Mouse (Mus musculus) urinary bladder, postnatal 25 days (tissue): ENCODE measurements around the gene Camk1.
A peak's percentile ranks its signal among the peaks of the same experiment; 100 is the strongest.
"Not testable (repeated sequence)": the region's sequence is repeated elsewhere in the genome, so short reads cannot be mapped to it uniquely, and the experiment has no call there.

ENCODE experiments used
- DNase-seq: peaks from one replicate; pipeline ENCODE4 v3.0.0; 2022; ENCODE audit warnings: low spot score

Camk1 gene

DNA sequence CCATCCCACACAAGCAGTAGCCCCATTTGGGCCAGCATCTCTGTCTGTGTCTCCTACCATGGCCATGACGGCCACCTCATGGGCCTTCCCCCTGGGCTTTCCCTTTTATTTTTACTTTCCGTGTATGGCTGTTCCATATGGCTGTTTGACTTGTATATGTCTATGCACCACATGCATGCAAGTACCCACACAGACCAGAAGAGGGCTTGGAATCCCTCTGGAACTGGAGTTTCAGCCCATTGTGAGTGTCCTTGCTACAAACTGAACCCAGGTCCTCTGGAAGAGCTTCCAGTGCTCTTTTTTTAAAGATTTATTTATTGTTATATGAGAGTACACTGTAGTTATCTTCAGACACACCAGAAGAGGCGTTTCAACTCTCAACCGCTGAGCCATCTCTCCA is 17.7 kb upstream of the Camk1 start:
- no peak for DNase-seq

DNA sequence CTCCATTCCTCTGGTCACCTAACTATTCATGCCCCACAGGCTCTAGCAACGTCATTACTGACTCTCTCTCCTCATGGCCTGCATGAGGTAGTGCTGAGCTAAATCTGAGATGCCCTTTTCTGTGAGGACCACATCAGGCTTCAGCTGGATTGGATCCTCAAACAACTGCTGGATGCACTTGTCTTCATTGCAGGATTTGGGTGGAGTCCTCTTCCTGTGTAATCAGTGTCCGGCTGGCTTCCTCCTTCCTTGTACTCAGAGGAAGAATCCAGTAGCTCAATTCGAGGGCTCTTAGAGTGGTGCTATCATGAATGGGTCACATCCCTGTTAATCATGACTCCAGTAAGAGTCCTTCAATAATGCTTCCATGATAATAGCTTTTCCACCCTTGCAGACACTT is 9.9 kb upstream of the Camk1 start:
- DNase-seq: no peak

DNA sequence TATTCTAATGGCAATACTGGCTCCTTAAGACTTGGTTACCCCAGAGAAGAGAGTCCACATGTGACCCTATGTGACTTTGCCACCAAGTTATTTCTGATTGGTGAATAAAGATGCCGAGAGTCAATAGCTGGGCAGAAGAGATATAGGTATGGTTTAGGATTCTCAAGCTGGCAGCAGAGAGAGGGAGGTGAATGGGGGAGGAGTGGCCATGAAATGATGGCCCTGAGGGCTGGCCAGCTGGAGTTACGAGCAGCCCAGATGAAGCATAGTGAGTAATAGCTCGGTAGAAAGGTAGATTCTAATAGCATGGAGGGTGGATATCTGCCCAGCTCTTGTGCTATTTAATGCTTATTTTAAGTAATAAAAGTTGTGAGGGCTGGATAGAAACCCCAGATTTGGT is 9.0 kb upstream of the Camk1 start:
- no peak for DNase-seq

DNA sequence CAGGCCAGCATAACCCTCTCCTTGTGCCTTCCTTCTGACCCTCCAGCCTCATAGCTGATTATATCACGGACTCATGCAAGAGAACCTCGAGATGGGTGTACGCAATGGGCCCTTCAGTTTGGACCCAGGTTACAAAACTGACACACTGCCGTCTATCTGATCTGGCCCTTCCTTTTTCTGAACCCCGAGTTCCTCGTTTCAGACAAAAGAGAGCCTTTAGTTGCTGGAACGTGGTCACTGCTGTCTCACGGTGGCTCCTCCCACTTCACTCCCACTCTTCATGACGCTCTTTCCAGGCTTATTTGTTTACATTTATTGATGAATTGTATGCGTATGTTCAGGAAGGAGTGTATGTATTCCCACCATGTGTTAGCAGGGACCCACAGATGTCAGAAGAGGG is 7.9 kb upstream of the Camk1 start:
- DNase-seq: no peak

DNA sequence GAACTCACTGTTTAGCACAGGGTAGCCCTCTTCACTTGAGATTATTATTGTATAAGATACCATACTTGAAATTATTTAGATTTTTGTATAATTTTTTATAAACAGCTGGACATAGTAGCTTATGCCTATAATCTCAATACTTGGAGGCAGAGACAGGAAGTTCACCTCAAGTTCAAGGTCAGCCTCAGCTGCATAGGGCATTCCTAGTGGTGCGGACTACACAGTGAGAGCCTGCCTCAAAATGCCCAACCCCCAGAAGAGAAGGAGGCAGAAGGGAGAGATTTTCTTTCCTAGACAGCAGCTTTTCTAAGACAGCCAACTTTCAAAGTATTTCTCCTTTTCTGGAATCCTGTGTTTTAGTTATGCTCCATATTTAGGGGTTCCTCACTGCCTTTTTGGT is 7.4 kb upstream of the Camk1 start:
- no peak for DNase-seq

DNA sequence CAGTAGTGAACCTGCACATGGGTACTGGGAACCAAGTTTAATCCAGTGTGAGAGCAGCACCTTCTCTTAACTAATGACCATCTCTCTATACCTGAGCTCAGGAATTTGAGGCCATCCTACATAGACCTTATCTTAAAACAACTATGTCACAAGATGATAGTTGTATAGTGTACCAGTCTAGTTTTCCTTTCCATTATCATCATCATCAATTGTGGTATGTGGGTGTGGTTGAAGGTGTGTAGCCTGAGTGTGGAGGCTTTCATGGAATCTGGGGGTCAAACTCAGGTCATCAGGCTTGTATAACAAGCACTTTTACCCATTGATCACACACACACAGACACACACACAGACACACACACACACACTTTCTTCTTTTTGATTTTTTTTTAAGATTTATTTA is 6.8 kb upstream of the Camk1 start:
- DNase-seq: no peak

DNA sequence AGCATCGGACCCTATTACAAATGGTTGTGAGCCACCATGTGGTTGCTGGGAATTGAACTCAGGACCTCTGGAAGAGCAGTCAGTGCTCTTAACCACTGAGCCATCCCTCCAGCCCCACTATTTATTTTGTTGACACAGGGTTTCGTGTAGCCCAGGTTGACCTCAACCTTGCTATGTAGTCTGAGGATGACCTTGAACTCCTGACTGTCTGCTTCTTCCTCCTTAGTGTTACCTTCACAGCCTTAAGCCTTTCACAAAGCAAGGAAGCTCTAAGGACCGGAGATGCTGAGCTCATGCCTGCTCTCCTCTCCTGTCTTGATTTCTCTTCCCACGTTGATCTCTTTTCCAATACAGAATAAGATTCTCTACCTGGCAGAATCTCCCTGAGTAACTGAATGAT is 3.1 kb upstream of the Camk1 start:
- no peak for DNase-seq

DNA sequence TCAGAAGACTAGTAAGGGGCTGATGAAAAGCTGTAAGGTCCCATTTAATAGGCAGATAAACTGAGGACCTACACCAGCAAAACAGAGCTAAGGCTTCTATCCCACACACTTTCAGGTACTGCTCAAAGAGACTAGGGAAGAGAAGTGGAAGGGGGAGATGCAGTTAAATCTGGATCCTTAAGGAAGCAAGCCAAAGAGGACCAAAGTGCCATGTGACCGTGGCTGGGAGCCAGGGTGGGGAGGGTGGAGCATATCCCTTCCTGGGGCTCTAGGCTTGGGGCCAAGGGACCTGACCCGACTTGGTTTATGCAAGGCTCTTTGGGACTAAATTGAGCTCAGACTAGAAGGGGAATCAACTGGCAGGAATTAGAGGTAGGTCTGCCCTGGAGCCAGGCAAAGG is 537 bp upstream of the Camk1 start:
- DNase-seq: peak; percentile 50

DNA sequence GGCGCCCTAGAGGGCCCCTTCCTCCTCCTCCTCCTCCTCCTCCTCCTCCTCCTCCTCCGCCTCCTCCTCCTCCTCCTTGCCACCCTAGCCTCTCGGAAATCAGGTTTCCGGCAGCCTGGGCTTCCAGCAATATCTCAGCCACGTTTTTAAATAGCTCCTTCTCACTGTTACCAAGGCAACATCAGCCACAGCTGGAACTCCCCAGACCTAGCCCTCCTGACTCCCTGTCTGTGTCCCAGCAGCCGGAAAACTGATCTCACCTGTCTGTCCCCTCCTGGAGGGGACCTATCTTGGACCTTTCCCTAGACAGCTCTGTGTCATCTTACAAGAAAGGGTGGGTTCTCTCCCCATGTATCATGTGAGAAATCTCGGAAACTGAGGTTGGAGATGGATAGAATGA is 1.5 kb downstream of the Camk1 start:
- no peak for DNase-seq

DNA sequence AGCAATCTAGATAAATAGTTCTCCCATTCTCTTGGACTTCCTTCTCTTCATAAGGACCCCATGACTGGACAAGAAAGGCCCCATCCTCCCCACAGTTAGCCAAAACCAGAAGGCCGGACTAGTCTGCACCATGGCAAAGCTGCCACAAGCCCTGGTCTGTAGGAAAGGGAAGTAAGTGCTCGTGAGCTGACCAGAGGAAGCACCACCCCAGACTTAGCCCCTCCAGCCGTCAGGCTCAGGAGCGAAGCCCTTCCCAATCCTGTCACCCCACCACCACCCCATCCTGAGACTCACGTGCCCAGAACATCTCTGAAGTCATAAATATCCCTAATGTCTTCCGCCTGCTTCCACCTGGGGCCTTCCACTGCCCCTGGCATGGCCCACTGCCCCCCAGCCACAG is 2.2 kb downstream of the Camk1 start:
- no peak for DNase-seq

DNA sequence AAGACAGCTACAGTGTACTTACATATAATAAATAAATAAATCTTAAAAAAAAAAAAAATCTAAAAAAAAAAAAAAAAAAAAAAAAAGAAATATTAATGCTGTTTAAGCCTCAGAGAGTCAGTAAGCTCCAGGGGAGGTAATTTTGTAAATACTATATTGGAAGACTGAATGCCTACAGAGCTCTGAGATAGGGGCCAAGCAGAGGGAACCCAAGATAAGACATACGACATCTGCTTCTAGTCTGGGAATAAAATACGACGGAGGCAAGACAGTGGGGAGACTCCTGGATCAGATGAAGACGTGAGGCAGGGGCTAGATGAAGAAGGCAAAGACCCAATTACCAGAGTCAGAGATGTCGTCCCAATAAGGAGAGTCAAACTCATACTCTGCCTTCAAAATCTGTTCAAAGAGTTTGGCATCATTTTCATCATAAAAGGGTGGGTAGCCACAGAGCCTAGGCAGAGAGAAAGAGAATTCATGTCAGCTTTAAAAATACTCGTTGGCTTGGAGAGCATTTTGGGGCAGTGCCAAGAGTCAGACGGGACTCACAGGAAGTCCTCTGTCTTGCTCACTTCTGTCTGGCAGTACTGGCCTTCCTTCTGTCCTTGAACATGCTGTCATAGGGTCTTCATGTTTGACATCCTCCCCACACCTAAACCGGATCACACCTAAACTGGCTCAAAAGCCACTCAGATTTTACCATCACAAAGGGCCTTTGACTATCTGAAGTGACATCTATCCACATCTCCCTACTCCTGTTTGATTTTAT is 6.7 kb downstream of the Camk1 start:
- no peak for DNase-seq

DNA sequence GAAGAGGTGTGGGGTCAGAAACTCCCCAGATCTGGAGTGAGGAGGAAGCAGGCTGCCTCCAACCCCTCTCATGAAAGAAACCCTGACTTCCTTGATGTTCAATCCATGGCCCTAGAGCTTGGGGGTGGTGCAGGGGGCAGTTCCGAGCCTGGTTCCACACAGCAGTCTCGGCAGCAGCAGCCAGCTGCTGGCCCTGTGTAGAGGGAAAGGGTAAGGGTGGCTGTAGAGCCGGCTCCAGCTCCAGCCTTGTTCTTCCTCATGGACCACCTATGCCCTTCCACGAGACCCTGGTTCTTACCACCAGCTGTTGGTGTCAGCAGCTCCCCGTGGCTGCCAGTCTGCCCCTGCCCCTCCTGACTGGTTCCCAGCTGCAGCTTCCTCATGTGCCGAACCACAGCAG is 9.6 kb downstream of the Camk1 start:
- DNase-seq: no peak

DNA sequence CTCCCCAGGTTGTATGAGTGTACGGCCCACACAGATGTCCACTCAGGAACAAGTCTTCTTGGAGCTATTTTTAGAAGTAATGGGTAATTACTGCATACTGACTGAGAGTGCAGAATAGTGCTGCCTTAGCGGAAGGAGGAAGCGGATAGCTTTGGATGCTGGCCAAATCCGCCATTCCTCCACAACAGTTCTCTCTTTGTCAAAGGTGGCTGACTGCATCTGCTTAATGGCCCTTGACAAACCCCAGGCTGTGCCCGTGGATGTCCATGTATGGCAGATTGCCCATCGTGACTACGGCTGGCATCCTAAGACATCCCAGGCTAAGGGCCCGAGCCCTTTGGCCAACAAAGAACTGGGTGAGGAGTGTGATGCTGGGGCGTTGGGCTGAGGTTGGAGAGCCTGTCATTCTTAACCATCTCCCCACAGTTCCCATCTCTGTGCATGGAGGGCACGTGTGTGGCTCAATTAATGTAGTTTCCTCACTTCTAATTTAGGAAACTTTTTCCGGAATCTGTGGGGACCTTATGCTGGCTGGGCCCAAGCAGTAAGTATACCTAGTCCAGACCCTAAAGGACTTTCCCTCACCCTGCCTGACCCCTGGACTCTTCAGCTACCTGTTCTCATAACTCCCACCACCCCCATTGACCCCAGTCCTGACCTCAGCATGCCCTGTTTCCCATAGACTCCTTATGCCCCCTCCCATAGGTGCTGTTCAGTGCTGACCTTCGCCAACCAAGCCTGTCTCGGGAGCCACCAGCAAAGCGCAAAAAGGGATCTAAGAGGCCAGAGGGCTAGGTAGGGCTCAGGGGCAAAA is 10.4 kb downstream of the Camk1 start:
- DNase-seq: no peak

DNA sequence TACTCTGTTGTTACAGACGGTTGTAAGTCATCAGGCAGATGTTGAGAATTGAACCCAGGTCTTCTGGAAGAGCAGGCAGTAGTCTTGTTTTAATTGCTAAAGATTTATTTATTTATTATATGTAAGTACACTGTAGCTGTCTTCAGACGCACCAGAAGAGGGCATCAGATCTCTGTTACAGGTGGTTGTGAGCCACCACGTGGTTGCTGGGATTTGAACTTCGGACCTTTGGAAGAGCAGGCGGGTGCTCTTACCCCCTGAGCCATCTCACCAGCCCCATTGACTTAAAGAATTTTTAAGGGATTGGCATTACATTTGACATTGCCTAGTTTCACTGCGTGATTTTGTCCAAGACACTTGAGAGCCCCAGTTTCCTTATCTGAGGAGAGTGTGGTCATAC is 11.1 kb downstream of the Camk1 start:
- not testable (repeated sequence) for DNase-seq

DNA sequence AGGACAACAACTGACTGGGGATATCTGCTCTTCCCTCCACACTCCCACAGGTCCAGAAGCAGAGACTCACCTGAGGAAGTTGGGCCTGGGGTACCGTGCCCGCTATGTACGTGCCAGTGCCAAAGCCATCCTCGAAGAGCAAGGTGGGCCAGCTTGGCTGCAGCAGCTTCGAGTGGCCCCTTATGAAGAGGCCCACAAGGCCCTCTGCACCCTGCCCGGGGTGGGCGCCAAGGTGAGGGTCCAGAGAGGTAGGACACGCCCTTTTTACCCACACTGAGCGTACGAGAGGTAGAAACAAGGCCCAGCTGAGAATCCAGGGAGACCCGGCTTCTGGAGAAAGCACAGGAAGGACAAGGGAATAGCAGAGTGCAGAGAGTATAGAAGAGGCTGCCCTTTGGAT is 12.1 kb downstream of the Camk1 start:
- DNase-seq: no peak

DNA sequence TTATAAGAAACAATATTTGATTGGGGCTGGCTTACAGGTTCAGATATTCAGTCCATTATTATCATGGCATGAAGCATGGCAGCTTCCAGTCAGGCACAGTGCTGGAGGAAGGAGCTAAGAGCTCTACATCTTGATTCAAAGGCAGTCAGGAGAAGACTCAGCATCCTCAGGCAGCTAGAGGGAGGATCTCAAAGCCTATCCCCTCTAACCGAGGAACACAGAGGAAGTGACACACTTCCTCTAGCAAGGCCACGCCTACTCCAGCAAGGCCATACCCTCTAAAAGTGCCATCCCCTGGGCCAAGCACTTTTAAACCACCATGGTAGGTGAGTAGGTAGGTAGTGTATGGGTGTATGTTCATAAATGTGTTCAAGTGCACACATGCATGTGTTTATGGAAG is 13.2 kb downstream of the Camk1 start:
- no peak for DNase-seq

DNA sequence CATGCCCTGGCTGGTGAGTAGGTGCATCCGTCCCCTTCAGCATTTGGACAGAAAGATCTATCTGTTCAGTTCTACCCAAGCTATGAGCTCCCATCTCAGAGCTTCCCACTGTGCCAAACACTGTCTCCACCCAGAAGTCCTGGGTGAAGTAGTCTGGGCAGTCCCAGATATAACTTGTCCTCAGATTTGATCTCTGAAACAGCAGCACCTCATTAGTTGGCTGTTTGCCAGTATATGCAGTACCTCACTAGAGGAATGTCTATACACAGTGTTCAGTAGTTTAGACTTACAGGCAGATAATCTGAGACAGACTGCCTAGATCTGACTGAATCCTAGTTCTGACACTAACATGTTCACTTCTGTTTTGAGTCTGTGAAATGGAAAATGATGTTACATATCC is 14.4 kb downstream of the Camk1 start:
- DNase-seq: no peak

DNA sequence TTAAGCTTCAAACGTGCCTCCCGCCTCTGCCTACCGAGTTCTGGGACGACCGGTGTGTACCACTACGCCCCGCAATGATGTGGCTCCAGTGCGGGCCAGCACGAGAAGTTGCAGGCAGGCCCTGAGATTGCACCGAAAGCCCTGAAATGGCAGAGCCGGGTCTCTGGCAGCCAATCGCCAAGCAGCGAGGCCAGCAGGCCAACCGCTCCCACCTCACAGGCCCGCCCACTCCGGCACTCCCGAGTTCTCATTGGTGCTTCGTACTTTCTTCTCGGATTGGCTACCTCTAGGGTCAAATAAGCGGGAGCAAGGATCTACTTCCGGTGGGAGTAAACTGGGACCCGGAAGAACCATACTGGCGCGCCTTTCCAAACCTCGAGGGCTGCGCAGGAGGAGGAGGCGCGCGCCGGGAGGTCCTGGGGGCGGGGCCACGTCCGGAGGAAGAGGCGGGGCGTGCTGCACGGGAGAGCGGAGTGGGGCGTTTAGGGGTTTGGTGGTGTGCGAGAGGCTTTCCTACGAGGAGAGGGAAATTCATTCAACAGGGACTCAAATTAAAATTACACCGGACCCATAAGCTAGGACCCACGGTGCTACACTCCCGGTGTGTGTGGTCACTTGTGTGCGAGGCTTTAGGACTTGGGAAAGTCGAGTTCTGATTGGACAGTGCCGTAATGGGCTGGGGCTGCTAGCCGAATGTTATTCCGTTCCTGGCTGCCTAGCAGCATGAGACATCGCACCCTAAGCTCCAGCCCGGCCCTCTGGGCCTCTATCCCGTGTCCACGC is 17.1 kb downstream of the Camk1 start, which contains the start of gene Ogg1:
Gene Ogg1 (plus strand): TSS at position 440 of the 783 bp plus-strand sequence.
- DNase-seq: peak; percentile 95

DNA sequence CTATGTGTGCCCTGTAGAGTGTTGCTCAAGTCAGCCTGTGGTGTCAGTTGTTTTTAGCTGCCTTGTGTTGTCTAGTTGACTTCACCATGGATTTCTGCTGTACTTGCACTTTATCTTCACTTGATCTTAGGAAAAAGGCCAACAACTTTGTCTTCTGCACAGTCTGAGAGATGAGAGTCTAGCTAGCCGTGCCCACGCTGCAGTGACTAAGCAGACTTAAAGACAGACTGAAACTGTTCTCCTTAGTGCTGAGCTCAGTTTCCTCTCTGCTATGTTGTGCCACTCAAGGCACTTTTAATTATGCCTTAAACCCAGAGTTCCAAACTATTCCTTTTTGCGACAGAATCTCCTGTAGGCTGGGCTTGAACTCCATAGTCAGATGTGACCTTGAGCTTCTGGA is 27.8 kb downstream of the Camk1 start:
- no peak for DNase-seq

DNA sequence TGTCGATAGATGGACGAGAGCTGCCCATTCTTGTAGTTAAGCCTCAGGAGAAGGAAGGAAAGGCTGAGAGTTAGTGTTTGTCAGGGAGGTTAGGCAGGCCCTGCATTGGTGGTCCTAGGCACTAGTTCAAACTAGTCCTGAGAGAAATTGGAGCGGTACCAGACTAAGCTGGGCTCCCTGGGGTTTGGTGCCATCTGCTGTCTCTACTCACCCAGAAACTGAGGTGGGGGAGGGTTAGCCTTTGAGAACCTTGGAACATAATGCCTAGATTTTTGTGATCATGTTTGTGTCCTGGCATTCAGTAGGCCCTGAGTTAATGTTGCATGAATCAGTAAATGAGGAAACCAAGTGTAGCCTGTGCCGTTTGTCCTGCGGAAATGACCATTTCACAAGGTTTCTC is 35.6 kb downstream of the Camk1 start:
- no peak for DNase-seq

DNA sequence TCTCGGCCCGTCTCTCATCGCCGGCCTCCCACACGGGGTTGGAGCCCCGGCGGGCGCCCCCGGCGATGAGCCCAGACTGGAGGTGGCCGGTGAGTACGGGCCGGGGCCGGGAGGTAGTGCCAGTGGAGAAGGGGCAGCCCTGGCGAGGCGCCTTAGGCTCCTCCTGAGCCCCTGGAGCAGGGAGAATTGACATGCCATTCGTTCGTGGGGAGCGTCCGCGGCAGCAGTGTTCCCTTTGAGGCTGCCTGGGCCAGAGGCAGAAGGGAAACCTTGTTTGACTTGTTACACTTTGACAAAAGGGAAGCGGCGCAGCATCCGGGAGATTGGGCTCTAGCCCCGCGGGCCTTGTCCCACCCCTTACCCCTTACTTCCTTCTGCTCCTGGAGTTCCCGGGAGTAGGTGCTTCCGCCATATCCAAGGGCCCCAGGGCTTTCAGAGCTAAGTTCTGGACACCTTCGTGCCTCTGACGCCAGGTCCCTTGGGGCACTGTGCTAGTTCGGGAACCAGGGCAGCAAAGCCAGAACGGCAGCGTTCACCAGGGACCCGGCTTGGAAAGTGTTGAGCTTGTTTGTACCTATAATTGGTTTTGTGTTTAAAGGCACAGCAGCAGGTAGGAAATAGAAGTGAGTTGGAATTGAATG is 36.2 kb downstream of the Camk1 start:
- peak; percentile 23 for DNase-seq

DNA sequence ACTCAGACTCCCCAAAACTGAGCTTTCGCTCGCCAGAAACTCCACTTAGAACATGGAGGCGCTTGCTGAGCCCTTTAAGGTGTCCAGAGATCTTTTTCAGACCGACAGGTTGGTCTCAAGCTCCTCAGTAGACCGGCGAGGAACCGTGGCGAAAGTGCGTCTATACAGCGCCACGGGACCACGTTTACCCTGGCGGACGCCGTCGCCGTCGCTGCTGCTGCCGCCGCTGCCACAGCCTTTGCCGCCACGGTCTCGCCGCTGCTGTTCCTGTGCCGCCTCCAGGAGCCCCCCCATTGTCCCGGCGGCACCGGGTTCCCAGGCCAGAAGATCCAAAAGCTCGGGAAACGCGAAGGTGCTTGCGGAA is 36.8 kb downstream of the Camk1 start, which contains the start of gene Brpf1:
Gene Brpf1 (plus strand): TSS at position 152 of the 364 bp plus-strand sequence.
- DNase-seq: no peak
